Mouse (Mus musculus): ENCODE measurements at regions not wholly inside any gene's neighbourhood (a gene's known extent, or its start where the extent isn't known, plus 50 kb on each side); places are given as distances from the start of the nearest gene placed in this dataset.

GRCm38 (mm10) chr11:56952357-56952756 lies 58.8 kb upstream of the Gria1 start:
- H3K27ac ChIP-seq (replicated peaks): no peak overlapping the region
- H3K27me3 ChIP-seq: no peaks in the 10 kb centered on the region
- no peaks in the 10 kb centered on the region for H3K4me1 ChIP-seq (replicated peaks)
- no peak overlapping the region for H3K9ac ChIP-seq
- no peaks in the 10 kb centered on the region for H3K9me3 ChIP-seq
- H3K4me2 ChIP-seq: no peak overlapping the region
- no peaks in the 10 kb centered on the region for H3K36me3 ChIP-seq
- no peak for ATAC-seq (ENCODE audit: low read depth)
- H3K4me3 ChIP-seq: no peak overlapping the region
- WGBS: 91% methylated on average over 2 of the region's 2 CpGs

- no peaks in the 10 kb centered on the region for H3K36me3 ChIP-seq
- no peak overlapping the region for H3K4me3 ChIP-seq
- H3K4me1 ChIP-seq (replicated peaks): no peaks in the 10 kb centered on the region
- no peak overlapping the region for H3K27ac ChIP-seq (replicated peaks)
- H3K9me3 ChIP-seq: no peaks in the 10 kb centered on the region
- ATAC-seq (ENCODE audit: low read depth): no peak
- no peak overlapping the region for H3K9ac ChIP-seq
- 82% methylated on average over 2 of the region's 2 CpGs for WGBS
- no peaks in the 10 kb centered on the region for H3K27me3 ChIP-seq
- H3K4me2 ChIP-seq: no peak overlapping the region
These were observed 53.4 kb upstream of the Gria1 start for GRCm38 (mm10) chr11:56957824-56958223.
